Mouse (Mus musculus): ENCODE results near the gene Arl11. TPM values are rescaled to one million over a fixed set of nuclear protein-coding genes. Genes with fewer than 3 reads are reported as not detected.
"Not testable (repeated sequence)": the region's sequence is repeated elsewhere in the genome, so short reads cannot be mapped to it uniquely, and the experiment has no call there.

Arl11 gene
- total RNA-seq, 2 experiments from 2014 or later = 0.55 to 1.3 TPM

DNA sequence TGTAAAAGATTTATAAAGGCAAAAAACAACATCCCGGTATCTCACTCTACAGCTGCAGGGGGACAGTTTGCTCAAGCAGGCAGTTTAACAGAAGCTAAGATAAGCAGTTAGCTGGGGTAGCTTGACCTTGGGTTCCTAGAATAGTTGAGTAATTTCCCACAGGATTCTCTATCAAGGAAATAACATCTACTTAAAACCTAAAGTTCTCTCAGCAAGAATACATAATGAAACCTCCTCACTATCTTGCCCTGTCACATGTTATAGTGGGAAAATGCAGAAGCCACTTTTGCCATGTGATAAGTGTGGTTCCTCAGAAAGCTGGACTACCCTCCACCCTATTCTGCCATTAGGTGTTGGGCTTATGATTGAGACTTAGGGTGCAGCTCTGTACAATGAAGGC is 13.2 kb downstream of the Arl11 start:
- no peak for DNase-seq (ENCODE audit: low spot score in 2 of 2)
- intact Hi-C loops (cut with DNase I) = no loop called here

DNA sequence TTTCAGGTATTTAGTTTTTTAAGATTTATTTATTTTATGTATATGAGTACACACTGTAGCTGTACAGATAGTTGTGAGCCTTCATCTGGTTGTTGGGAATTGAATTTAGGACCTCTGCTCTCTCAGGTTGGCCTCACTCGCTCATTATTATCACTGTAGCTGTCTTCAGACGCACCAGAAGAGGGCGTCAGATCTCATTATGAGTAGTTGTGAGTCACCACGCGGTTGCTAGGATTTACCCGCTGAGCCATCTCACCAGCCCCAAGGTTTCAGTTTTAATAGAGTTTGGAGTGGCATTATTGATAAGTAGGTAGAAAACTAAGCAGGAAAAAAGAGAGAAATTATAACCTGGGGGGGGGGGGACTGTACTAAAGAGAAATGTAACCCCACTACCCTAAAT is 17.5 kb downstream of the Arl11 start:
- intact Hi-C loops (cut with DNase I) = not testable (repeated sequence)
- DNase-seq (ENCODE audit: low spot score in 2 of 2) = peak in 1 of 2 experiments; percentile 16

GRCm38 (mm10) chr14:61327618-61328450 is 18.3 kb downstream of the Arl11 start:
- intact Hi-C loops (cut with DNase I) = no loop called here
- peak; percentile 89 to 98 for DNase-seq (ENCODE audit: low spot score in 2 of 2)

GRCm38 (mm10) chr14:61330591-61330990 is 21.0 kb downstream of the Arl11 start:
- peak; percentile 39 to 57 for DNase-seq (ENCODE audit: low spot score in 2 of 2)
- intact Hi-C loops (cut with DNase I) = loop anchor here (5.0 kb wide), 2 partner anchors 167 to 1127 kb away; partner anchors contain the start of gene Gucy1b2

DNA sequence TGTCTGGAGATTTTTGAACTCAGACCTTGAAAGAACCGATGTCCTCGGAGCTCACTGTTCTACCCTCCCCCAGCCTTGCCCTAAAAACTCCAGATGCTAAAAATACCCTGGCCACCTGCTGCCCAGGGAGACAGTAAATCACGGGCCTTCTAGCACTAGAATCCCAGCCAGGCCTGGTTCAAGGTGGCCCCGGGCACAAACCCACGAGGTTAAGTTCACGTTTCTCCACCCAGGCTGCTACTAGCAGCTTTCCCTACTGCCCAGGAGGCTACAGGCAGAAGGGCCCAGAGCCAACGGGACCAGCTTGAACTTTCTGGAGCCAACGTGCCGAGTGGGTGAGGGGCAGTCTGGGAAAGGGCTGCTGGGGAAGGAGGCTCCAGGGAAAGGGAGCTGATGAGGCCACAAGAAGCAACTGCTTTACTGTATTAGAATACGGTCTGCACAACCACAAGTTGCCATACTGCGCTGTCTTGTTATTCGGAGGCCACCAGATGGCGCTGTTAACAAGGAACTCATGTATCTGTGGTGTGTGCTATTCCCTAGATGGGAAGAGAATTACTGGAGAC is 21.5 kb downstream of the Arl11 start:
- DNase-seq (ENCODE audit: low spot score in 2 of 2) = peak; percentile 79 to 83
- intact Hi-C loops (cut with DNase I) = loop anchor here (5.0 kb wide), 2 partner anchors 166 to 1126 kb away; partner anchors contain the start of gene Gucy1b2

DNA sequence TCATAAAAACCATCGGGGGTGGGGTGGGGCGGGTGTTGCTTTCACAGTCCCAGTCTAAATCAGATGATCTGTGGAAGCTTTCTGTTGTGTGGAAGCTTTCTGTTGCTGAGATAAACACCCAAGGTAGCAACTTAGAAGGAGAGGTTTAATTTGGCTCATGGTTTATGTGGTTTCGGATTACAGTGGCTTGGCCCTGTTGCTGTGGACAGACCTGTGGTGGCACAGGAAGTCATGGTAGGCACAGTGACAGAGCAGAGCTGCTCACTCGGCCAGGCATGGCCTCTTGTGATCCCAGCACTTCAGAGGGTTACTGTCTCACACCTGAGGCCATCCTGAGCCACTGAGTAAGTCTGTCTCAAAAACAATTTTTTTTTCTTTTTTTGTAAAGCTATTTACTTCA is 29.8 kb downstream of the Arl11 start:
- intact Hi-C loops (cut with DNase I) = no loop called here
- no peak for DNase-seq (ENCODE audit: low spot score in 2 of 2)

DNA sequence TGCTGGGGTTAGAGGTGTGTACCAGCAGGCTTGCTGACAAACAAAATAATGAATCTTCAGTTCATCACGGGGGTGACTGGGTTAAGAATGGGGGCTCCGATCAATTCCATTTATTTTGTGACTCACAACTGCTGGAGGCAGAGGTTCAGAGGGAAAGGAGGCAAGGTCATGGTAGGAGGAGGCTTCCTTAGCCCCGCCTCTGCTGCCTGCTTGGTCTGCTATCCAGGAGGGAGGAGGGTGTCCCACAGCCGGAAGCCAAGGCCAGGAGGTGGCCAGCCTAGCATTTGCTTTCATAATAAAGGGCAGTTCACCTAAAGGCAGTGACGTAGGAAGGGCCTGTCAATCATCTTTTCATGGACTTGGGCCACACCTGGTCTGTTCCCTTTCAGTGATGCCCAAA is 35.0 kb downstream of the Arl11 start:
- intact Hi-C loops (cut with DNase I) = no loop called here
- no peak for DNase-seq (ENCODE audit: low spot score in 2 of 2)

DNA sequence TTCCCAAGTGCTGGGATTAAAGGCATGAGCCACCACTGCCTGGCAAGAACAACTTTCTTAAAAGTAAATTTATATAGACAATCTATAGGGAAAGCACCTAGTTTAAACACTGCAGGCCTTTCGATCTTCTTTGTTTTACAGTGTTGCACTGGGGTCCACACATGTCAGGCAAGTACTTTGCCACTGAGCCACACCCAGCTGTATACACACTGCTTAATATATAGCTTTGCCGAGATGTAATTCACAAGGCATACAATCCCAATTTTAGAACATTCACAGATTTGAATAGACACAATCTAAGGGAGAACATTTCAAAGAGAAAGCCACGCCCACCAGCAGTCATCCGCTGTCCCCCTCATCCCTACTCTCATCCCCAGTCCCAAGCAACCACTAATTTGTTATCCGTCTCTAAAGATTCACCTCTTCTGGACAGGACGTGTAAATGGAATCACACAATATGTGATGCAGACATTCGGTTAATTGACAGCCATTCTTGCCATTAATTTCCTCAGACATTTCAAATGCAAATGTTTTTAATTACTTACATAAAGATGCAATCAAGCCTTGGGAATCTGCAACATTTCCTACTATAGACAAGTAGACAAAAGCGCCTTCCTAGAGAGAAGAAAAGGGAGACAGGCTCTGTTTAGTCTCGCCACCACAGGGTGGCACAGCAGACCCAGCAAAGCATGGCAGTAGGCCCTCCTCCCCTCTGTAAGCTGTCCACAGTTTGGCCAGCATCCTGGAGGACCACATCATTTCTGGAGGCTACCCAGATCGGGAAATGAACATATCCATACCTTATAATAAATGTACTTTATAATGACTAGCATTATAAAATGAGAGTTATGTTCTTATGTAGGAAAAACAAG is 37.5 kb downstream of the Arl11 start:
- DNase-seq (ENCODE audit: low spot score in 2 of 2) = peak; percentile 17 to 62
- intact Hi-C loops (cut with DNase I) = loop anchor here (2.0 kb wide), 1 partner anchor 150 kb away; no protein-coding TSS in a partner anchor

DNA sequence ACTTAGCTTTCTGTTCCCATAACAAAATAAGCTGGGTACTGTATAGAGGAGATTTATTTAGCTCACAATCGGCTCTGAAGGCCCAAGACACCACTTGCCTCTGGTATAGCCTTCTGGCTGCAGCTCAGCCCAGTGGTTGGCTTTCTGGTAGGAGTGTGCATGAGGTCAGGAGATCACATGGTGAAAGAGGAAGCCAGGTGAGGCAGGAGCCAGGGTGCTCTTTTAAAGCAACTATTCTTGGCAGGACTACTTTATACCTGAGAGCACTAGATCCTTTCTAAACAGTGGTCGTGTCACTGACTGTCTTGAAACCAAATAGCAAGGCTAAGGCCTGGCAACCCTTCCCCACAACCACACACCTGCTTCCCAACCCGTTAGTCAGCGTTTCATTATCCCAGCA is 40.3 kb downstream of the Arl11 start:
- no peak for DNase-seq (ENCODE audit: low spot score in 2 of 2)
- intact Hi-C loops (cut with DNase I) = no loop called here

DNA sequence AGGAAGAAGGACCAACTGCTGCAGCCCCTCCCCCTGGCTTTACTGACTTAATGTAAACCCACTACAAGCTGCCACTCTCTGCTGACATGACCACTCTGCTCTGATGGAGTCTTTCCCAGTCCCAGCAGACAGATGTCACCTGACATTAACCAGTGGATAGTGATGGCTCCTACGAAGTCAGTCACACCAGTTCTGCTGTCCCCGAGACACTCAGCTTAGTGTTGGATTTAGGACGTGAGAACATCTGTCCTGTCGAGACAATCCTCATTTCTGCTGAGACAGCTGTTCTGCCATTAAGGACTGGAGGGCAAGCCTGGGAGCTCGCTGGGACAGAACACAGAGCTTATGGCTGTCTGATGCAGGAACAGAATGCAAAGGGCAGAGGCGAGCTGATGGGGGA is 41.3 kb downstream of the Arl11 start:
- intact Hi-C loops (cut with DNase I) = no loop called here

DNA sequence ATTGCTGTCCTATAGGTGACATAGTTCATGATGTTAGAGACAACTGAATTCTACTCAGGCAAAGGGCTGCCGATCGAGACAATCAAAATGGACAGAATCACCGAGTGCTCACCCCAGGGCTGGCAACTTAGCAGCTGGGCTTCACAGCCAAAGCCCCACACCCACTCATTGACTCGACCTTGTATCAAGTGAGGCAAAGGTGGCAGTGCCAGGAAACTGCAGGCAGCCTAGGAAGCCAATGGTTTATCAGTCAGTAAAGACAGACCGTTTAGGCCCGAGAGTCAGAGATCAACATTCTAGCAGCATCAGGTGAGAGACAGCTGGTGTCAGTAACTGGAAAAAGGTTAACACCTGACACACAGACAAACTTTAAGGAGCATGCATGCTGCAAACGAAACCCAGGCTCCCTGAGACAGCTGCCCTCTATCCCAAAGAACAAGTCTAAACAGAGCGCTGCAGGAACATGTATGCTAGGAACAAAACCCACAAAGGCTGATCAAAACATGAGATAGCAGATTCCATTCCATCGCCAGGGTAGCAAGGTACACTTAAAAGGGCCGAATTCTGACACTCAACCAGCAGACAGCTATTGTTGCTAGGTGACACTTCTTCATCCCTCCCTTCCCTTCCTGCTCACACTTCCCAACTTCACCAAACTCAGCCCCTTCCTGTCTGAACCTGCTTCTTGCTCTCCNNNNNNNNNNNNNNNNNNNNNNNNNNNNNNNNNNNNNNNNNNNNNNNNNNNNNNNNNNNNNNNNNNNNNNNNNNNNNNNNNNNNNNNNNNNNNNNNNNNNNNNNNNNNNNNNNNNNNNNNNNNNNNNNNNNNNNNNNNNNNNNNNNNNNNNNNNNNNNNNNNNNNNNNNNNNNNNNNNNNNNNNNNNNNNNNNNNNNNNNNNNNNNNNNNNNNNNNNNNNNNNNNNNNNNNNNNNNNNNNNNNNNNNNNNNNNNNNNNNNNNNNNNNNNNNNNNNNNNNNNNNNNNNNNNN is 45.0 kb downstream of the Arl11 start:
- intact Hi-C loops (cut with DNase I) = no loop called here
- DNase-seq (ENCODE audit: low spot score in 2 of 2) = no peak

More for the DNA sequence above, 41.3 kb downstream of the Arl11 start:
- no peak for DNase-seq (ENCODE audit: low spot score in 2 of 2)

DNA sequence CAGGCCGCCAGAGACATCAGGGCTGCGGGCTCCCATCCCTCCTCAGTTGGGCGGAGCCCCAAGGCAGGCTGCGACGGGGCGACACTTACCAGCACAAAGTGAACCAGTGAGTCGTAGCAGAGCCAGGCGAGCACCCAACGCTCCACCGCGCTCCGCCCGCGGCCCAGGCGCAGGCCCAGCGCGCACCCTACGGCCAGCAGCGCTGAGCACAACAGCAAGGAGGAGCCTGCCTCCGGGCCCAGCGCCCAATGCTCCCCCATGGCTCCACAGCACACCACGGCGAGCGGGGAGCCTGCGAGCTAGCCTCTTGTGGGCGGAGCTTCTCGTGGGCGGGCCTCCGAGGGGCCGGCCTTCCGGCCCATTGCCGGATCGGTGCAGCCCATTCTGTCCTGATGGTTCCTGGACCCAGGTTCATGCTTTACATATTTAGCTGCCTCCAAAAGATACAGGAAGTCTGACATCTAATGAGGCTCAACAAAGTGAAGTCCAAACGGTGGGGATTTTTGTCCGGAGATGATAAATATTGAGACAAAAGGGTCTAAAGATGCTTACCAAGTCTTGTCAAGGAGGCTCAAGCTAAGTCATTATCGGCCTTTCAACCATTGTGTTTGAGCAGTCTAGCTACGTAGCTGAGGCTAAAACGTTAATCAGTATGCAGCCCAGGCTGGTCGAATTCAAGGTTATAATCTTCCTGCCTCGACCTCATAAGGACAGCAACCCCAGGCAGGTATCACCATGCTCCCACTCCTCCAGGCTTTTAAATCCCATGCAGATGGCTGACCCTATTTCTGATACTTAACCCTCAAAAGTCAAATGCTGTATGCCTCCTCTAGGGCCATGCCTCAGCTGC is 50.8 kb downstream of the Arl11 start, which contains the start of gene Ebpl:
TSS of gene Ebpl (minus strand) at position 309 of the 850 bp plus-strand sequence.
- intact Hi-C loops (cut with DNase I) = loop anchor here (5.0 kb wide), 1 partner anchor 77 kb away; the partner anchor contains the start of gene Kpna3
- peak; percentile 90 to 94 for DNase-seq (ENCODE audit: low spot score in 2 of 2)

- intact Hi-C loops (cut with DNase I) = loop anchor here (5.0 kb wide), 1 partner anchor 76 kb away; the partner anchor contains the start of gene Kpna3
- DNase-seq (ENCODE audit: low spot score in 2 of 2) = no peak
These were observed 51.5 kb downstream of the Arl11 start for GRCm38 (mm10) chr14:61360981-61361511.

Other genes starting within 250 kb of the Arl11 start
- 10 to 100 TPM; 59.7 to 68.4 TPM for gene Sacs, start 171.3 kb upstream of the Arl11 start, total RNA-seq (2021)
- not detected for gene Sgcg, start 51.3 kb upstream of the Arl11 start, total RNA-seq (2021)
- gene Ebpl, start 50.7 kb downstream of the Arl11 start, total RNA-seq (2021) = 1 to 10 TPM; 3.6 to 4.1 TPM
- 10 to 100 TPM; 75.3 to 76.8 TPM for gene Kpna3, start 130.1 kb downstream of the Arl11 start, total RNA-seq (2021)
- 10 to 100 TPM; 46.1 to 48.7 TPM for gene Spryd7, start 247.1 kb downstream of the Arl11 start, total RNA-seq (2021)